Mouse (Mus musculus) R1 (cell line): ENCODE measurements around the gene Il17re.

Experiments used
- DNase-seq: peaks from one replicate; pipeline ENCODE4 v3.0.0-alpha.2; 2018; ENCODE audit warnings: low read depth, low spot score

Il17re gene

GRCm38 (mm10) chr6:113443091-113443490, 15.2 kb upstream of the Il17re start:
- DNase-seq: peak; percentile 91

- no peak for DNase-seq
These were observed 13.9 kb upstream of the Il17re start for GRCm38 (mm10) chr6:113444207-113444965.

- DNase-seq: no peak
These were observed 10.6 kb upstream of the Il17re start for GRCm38 (mm10) chr6:113447639-113448038.

GRCm38 (mm10) chr6:113451839-113452238, 6.4 kb upstream of the Il17re start:
- DNase-seq: no peak

- no peak for DNase-seq
These were observed 3.3 kb upstream of the Il17re start for GRCm38 (mm10) chr6:113455007-113455406.

- peak; percentile 50 for DNase-seq
These were observed 351 bp downstream of the Il17re start for GRCm38 (mm10) chr6:113458635-113459034.

- peak; percentile 45 for DNase-seq
These were observed 5.8 kb downstream of the Il17re start for GRCm38 (mm10) chr6:113464040-113464439.

GRCm38 (mm10) chr6:113465602-113466001, 7.3 kb downstream of the Il17re start:
- DNase-seq: no peak

GRCm38 (mm10) chr6:113468512-113468911, 10.2 kb downstream of the Il17re start:
- DNase-seq: no peak

GRCm38 (mm10) chr6:113469021-113469420, 10.7 kb downstream of the Il17re start:
- DNase-seq: peak; percentile 90

- DNase-seq: peak; percentile 85
These were observed 11.1 kb downstream of the Il17re start for GRCm38 (mm10) chr6:113469432-113469831.

GRCm38 (mm10) chr6:113471297-113471936, 13.1 kb downstream of the Il17re start, which contains the start of gene Il17rc:
TSS of gene Il17rc (plus strand) at chr6:113471427.
- DNase-seq: peak; percentile 65

- DNase-seq: peak; percentile 30
These were observed 13.8 kb downstream of the Il17re start for GRCm38 (mm10) chr6:113472061-113472460.

- DNase-seq: no peak
These were observed 15.0 kb downstream of the Il17re start for GRCm38 (mm10) chr6:113473246-113473645.

GRCm38 (mm10) chr6:113473715-113474114, 15.4 kb downstream of the Il17re start:
- DNase-seq: no peak

- no peak for DNase-seq
These were observed 19.1 kb downstream of the Il17re start for GRCm38 (mm10) chr6:113477353-113477752.

- DNase-seq: no peak
These were observed 20.6 kb downstream of the Il17re start for GRCm38 (mm10) chr6:113478906-113479305.

GRCm38 (mm10) chr6:113480555-113481373, 22.5 kb downstream of the Il17re start:
- no peak for DNase-seq

- DNase-seq: peak; percentile 76
These were observed 24.3 kb downstream of the Il17re start for GRCm38 (mm10) chr6:113482477-113483099.

GRCm38 (mm10) chr6:113483100-113483615, 24.9 kb downstream of the Il17re start, which contains the start of gene Creld1:
TSS of gene Creld1 (plus strand) at chr6:113483297.
- DNase-seq: peak; percentile 100

- peak; percentile 69 for DNase-seq
These were observed 25.4 kb downstream of the Il17re start for GRCm38 (mm10) chr6:113483729-113484128.
